Mouse (Mus musculus): Measurements from ENCODE around the gene Pum2. TPM values are rescaled to one million over a fixed set of nuclear protein-coding genes. Genes with fewer than 3 reads are reported as not detected.
A peak's percentile ranks its signal among the peaks of the same experiment; 100 is the strongest.

Pum2 gene
- polyA plus RNA-seq, 1 experiment from 2014 or later: 51.6 TPM

- Histone ChIP-seq H3K36me3 (peaks cover 5% of the 10 kb centered on the region; the same call in 1 of the 2 replicates), H3K27ac (peak overlapping the region; percentile 92), H3K9me3 (no peaks in the 10 kb centered on the region), H3K27me3 (ENCODE audit: insufficient read depth, poor library complexity, severe bottlenecking) (no peaks in the 10 kb centered on the region), H3K4me3 (peak overlapping the region; percentile 81), H3K4me1 (replicated peaks) (peaks cover 37% of the 10 kb centered on the region)
- DNase-seq (ENCODE audit: low spot score): no peak
- WGBS: 31% methylated on average over 6 of the region's 6 CpGs
Measured at GRCm38 (mm10) chr12:8773336-8773735, 99.4 kb downstream of the Pum2 start.

DNA sequence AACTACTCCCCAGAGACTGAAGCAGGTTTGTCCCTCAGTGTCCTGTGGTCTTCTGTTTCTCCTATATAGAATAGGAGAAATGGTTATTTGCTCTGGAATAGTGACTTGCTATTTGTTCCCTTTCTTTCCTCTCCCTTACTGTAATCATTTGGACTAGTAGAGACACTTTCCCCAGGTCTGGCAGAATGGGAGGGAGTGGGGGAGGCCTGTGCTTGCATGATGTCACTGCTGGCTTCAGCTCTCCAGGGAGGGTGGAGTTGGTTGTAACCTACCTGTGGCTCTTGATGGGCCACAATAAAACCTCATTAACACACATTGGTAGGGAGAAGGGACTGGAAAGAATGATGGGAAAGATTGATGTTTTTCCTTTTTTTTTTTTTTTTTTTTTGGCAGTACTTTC lies 100.2 kb downstream of the Pum2 start:
- Histone ChIP-seq H3K27ac (no peak overlapping the region), H3K9me3 (no peaks in the 10 kb centered on the region), H3K36me3 (peaks cover 12% of the 10 kb centered on the region), H3K4me3 (peak overlapping the region; percentile 81; the same call in 1 of the 2 replicates), H3K4me1 (replicated peaks) (peaks cover 42% of the 10 kb centered on the region), H3K27me3 (ENCODE audit: insufficient read depth, poor library complexity, severe bottlenecking) (no peaks in the 10 kb centered on the region)
- no peak for DNase-seq (ENCODE audit: low spot score)

DNA sequence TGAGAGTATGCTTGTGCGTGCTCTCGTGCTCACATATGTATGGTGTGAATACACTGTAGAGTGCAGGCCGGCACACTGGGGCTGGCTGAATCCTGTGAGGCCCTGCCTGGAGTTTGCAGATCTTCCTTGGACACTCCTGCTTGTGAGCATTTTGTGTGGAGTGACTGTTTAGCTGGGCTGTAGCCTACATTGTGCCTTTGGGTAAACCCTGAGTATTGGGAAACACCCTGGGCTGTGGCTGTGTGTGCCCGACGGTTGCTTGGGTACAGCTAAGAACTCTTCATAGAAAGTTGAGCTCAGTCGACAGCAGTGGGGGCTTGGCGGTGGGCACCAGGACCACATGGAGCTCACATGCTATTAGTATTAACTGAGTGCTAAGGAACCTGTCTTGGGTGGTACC lies 102.3 kb downstream of the Pum2 start:
- 93% methylated on average over 7 of the region's 7 CpGs for WGBS
- Histone ChIP-seq H3K9me3 (no peaks in the 10 kb centered on the region), H3K27ac (no peak overlapping the region), H3K36me3 (peaks cover 14% of the 10 kb centered on the region), H3K4me3 (no peak overlapping the region), H3K4me1 (replicated peaks) (peaks cover 53% of the 10 kb centered on the region), H3K27me3 (ENCODE audit: insufficient read depth, poor library complexity, severe bottlenecking) (no peaks in the 10 kb centered on the region)
- DNase-seq (ENCODE audit: low spot score): no peak

DNA sequence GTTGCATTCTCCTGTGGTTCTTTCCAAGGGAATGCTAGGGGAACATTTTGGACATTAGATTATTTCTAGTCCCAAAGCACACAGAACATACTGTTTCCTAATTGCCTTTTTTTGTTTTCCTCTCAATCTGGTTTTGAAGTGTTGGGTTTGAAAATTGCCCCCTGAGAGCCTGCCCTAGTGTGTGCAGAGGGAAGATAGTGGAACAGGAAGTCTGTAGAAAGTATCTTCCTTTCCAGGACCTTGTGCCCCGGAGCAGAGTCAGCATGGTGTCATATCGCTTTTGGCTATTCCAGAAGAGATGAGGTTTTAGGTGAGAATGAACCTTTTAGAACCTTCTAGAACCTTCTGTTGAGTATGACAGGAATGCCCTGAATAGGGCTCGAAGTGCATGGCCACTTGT lies 102.8 kb downstream of the Pum2 start:
- no peaks in the 10 kb centered on the region for H3K9me3 ChIP-seq
- H3K27me3 ChIP-seq (ENCODE audit: insufficient read depth, poor library complexity, severe bottlenecking): no peaks in the 10 kb centered on the region
- H3K27ac ChIP-seq: no peak overlapping the region
- peaks cover 55% of the 10 kb centered on the region for H3K4me1 ChIP-seq (replicated peaks)
- peaks cover 20% of the 10 kb centered on the region for H3K36me3 ChIP-seq
- DNase-seq (ENCODE audit: low spot score): no peak
- 93% methylated on average over 3 of the region's 3 CpGs for WGBS
- H3K4me3 ChIP-seq: no peak overlapping the region

DNA sequence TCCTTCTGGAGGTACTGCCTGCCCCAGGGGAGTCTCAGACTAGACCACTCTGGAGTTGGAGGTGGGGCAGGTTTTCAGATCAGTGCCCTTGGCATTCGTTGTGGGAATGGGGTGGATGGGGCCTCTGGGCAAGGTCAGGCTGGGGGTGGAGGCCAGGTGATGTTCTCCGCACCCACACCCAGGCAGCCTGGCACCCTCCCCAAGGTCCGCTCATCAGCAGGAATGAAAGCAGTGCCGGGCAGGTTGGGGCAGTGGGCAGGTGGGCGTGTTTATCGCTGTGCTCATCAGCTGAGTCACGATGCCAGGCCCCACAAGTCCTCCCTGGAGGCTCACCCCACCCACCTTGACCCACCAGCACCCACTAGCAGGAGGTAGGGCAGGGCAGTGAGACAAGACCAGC lies 104.2 kb downstream of the Pum2 start:
- H3K9me3 ChIP-seq: no peaks in the 10 kb centered on the region
- no peak for DNase-seq (ENCODE audit: low spot score)
- WGBS: 87% methylated on average over 7 of the region's 7 CpGs
- H3K27ac ChIP-seq: no peak overlapping the region; the same call in 1 of the 2 replicates
- peaks cover 62% of the 10 kb centered on the region for H3K4me1 ChIP-seq (replicated peaks)
- H3K27me3 ChIP-seq (ENCODE audit: insufficient read depth, poor library complexity, severe bottlenecking): no peaks in the 10 kb centered on the region
- no peak overlapping the region for H3K4me3 ChIP-seq
- peaks cover 20% of the 10 kb centered on the region for H3K36me3 ChIP-seq

DNA sequence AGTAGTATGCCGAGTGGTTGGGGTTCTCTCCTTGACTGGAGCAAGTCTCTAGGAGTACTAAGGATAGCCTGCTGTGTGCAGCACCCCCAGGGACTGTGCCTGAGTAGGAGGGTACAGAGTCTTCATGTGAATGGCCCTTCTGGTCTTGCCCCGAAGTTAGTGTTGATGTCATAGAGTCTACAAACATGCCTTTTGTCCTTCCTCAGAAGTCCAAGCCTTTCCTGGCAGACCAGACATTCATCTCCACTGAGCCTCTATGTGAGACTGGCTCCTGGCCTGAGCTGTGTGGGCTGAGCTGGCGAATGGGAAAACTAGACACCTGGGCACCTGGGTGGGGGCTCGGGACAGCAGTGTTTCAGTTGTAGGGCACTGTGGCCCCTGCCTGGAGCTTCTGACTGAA lies 105.9 kb downstream of the Pum2 start:
- no peaks in the 10 kb centered on the region for H3K27me3 ChIP-seq (ENCODE audit: insufficient read depth, poor library complexity, severe bottlenecking)
- DNase-seq (ENCODE audit: low spot score): no peak
- H3K36me3 ChIP-seq: peaks cover 24% of the 10 kb centered on the region
- H3K4me3 ChIP-seq: no peak overlapping the region
- H3K4me1 ChIP-seq (replicated peaks): peaks cover 62% of the 10 kb centered on the region
- no peaks in the 10 kb centered on the region for H3K9me3 ChIP-seq
- no peak overlapping the region for H3K27ac ChIP-seq
- 83% methylated on average over 4 of the region's 4 CpGs for WGBS

DNA sequence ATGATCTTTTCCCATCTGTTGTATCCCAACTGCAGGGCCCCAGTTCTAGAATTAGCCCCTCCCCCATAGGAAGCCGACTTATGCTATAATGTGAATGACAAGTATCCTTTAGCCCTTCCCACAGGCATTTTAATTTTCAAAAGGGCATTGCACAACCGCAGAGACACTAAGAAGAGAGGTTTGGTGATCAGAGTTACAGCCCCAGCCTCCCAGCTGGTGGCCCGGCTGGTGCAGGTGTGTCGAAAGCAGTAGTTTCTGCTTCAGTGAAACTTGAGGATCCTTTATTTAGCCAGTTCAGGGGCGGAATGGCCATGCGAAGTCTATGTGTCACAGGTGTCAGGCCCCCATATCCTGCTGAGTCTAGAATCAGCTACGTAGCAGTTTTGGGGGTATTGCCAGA lies 107.2 kb downstream of the Pum2 start:
- Histone ChIP-seq H3K4me3 (no peak overlapping the region), H3K27me3 (ENCODE audit: insufficient read depth, poor library complexity, severe bottlenecking) (no peaks in the 10 kb centered on the region), H3K9me3 (no peaks in the 10 kb centered on the region), H3K27ac (no peak overlapping the region), H3K4me1 (replicated peaks) (peaks cover 63% of the 10 kb centered on the region), H3K36me3 (peaks cover 29% of the 10 kb centered on the region)
- 84% methylated on average over 7 of the region's 7 CpGs for WGBS
- no peak for DNase-seq (ENCODE audit: low spot score)

DNA sequence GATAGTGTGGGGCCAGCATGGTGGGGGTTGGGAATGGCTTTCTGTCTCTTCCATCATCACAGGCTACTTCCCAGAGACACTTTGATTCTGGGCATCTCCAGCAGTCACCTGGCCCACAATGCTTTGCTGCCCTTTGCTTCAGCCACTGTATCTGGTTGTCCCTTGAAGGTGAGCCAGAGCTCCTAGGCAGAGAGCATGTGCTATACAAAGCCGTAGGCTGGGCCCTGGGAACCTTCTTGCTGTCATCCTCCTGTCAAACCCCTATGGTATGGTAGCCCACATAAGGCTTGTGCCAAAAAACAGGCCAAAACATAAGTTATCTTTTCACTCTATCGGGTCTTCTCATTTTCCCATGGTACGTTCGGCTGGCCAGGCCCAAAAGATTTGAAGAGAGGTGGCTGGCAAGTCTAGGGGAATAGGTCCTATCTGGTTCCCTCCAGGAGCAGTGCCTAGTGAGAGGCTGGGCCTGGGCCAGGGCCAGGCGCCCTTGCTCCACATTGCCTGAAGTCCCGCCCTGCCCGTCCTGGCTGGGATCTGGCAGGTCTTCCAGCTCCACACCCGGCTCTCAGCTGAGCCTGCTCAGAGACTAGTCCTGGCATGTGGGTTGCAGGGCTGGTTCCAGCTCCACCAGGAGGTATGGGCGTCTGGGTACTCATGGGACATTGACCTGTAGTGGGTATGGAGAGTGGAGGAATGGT lies 107.9 kb downstream of the Pum2 start:
- Histone ChIP-seq H3K9me3 (no peaks in the 10 kb centered on the region), H3K36me3 (peaks cover 36% of the 10 kb centered on the region), H3K4me1 (replicated peaks) (peaks cover 70% of the 10 kb centered on the region), H3K27me3 (ENCODE audit: insufficient read depth, poor library complexity, severe bottlenecking) (no peaks in the 10 kb centered on the region), H3K27ac (no peak overlapping the region), H3K4me3 (no peak overlapping the region)
- 87% methylated on average over 9 of the region's 9 CpGs for WGBS
- DNase-seq (ENCODE audit: low spot score): no peak

DNA sequence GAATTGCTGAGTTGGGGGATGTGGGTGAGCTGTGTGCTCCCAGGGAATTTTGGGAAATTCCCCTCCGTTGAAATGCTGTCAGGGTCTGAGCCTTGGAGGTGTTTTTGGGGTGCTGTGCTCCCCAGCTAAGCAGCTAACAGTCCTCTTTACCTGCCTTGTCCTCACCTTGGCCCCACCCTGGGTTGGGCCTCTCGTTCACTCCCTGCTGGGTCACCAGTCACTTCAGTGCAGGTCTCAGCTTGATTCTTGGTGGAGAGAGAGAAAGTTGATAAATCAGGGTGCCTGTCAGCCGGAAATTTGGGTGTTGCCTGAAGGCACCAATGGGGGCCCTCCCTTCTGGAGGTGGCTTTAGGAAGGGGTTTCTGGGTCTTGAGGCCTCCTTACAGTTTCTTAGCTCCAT lies 108.6 kb downstream of the Pum2 start:
- Histone ChIP-seq H3K9me3 (no peaks in the 10 kb centered on the region), H3K27ac (no peak overlapping the region), H3K4me3 (no peak overlapping the region), H3K27me3 (ENCODE audit: insufficient read depth, poor library complexity, severe bottlenecking) (no peaks in the 10 kb centered on the region), H3K36me3 (peaks cover 37% of the 10 kb centered on the region), H3K4me1 (replicated peaks) (peaks cover 76% of the 10 kb centered on the region)
- WGBS: 86% methylated on average over 3 of the region's 3 CpGs
- DNase-seq (ENCODE audit: low spot score): no peak

DNA sequence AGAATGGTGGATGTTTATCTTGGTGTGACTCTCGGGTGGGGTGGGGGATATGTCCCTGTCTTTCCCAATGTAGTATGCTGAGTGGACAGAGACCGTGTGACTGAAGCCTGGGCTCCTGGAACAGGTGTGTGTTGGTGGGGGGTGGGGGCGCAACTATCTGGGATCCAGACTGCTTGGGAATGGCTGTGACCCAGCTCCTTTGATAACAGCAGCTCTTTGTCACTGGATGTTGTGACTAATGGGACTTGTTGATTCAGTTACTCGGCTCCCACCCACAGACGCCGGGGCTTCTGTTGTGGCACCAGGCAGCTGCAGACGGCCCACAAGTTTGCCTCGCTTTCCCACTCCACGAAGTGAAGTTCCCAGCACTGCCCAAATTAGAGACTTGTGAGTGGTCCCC lies 110.3 kb downstream of the Pum2 start:
- Histone ChIP-seq H3K36me3 (peaks cover 30% of the 10 kb centered on the region), H3K9me3 (no peaks in the 10 kb centered on the region), H3K4me1 (replicated peaks) (peaks cover 78% of the 10 kb centered on the region), H3K4me3 (no peak overlapping the region), H3K27ac (no peak overlapping the region), H3K27me3 (ENCODE audit: insufficient read depth, poor library complexity, severe bottlenecking) (no peaks in the 10 kb centered on the region)
- no peak for DNase-seq (ENCODE audit: low spot score)
- 72% methylated on average over 9 of the region's 9 CpGs for WGBS

- H3K4me3 ChIP-seq: no peak overlapping the region
- DNase-seq (ENCODE audit: low spot score): no peak
- peaks cover 48% of the 10 kb centered on the region for H3K36me3 ChIP-seq
- no peak overlapping the region for H3K27ac ChIP-seq
- H3K9me3 ChIP-seq: no peaks in the 10 kb centered on the region
- peaks cover 60% of the 10 kb centered on the region for H3K4me1 ChIP-seq (replicated peaks)
- H3K27me3 ChIP-seq (ENCODE audit: insufficient read depth, poor library complexity, severe bottlenecking): no peaks in the 10 kb centered on the region
- WGBS: 83% methylated on average over 5 of the region's 5 CpGs
Measured at GRCm38 (mm10) chr12:8786476-8786875, 112.5 kb downstream of the Pum2 start.

DNA sequence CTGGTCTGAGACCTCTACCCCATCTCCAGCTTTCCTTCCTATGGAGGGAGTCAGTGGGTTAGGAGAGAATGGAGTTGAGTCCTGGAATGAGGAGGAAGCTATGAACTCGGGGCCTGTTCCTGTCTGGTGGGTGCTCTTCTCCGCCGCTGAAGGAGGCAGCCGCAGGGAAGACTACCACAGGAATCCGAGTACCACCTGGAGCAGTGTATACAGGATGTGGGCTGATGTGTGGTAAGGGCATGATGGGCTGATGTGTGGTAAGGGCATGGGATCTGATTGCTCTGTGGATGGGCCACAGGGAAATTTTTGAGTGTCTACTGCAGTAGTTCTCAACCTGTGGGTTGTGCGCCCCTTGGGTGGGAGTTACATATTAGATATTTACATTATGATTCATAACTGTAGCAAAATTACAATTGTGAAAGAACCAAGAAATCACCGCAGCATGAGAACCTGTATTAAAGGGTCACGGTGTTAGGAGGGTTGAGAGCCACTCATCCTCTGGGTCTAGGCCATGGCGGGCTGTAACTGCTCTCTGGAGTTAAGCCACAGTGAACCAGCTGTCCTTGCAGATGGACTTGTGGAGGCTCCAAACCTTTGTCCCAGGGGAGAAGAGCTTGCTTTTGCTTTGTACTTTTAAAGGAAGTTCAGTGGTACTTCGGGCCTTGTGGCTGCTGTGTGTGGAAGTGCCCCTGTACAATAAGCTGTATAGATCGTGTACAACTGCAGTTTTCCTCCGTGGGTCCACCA lies 113.2 kb downstream of the Pum2 start:
- peaks cover 55% of the 10 kb centered on the region for H3K4me1 ChIP-seq (replicated peaks)
- WGBS: 91% methylated on average over 12 of the region's 12 CpGs
- no peaks in the 10 kb centered on the region for H3K9me3 ChIP-seq
- no peak overlapping the region for H3K27ac ChIP-seq
- DNase-seq (ENCODE audit: low spot score): no peak
- peaks cover 53% of the 10 kb centered on the region for H3K36me3 ChIP-seq
- no peaks in the 10 kb centered on the region for H3K27me3 ChIP-seq (ENCODE audit: insufficient read depth, poor library complexity, severe bottlenecking)
- no peak overlapping the region for H3K4me3 ChIP-seq

GRCm38 (mm10) chr12:8788469-8788868 lies 114.5 kb downstream of the Pum2 start:
- Histone ChIP-seq H3K4me1 (replicated peaks) (peaks cover 43% of the 10 kb centered on the region), H3K4me3 (no peak overlapping the region), H3K27ac (peak overlapping the region; percentile 31; the same call in 1 of the 2 replicates), H3K27me3 (ENCODE audit: insufficient read depth, poor library complexity, severe bottlenecking) (no peaks in the 10 kb centered on the region), H3K36me3 (peaks cover 63% of the 10 kb centered on the region), H3K9me3 (no peaks in the 10 kb centered on the region)
- DNase-seq (ENCODE audit: low spot score): peak; percentile 18
- 43% methylated on average over 3 of the region's 3 CpGs for WGBS
